Mouse (Mus musculus) spleen, embryonic (tissue): ENCODE results near the gene Csnk2b.

ENCODE experiments used
- CTCF ChIA-PET: fragments of 350-600 bp; sonication (Branson Sonifier 250); formaldehyde crosslinking; loops from one replicate; lab custom pipeline; 2022; lab: Charles Lee

Gene Csnk2b

GRCm38 (mm10) chr17:35092403-35093198 is 29.3 kb downstream of the Csnk2b start:
- CTCF ChIA-PET: no interaction called here

DNA sequence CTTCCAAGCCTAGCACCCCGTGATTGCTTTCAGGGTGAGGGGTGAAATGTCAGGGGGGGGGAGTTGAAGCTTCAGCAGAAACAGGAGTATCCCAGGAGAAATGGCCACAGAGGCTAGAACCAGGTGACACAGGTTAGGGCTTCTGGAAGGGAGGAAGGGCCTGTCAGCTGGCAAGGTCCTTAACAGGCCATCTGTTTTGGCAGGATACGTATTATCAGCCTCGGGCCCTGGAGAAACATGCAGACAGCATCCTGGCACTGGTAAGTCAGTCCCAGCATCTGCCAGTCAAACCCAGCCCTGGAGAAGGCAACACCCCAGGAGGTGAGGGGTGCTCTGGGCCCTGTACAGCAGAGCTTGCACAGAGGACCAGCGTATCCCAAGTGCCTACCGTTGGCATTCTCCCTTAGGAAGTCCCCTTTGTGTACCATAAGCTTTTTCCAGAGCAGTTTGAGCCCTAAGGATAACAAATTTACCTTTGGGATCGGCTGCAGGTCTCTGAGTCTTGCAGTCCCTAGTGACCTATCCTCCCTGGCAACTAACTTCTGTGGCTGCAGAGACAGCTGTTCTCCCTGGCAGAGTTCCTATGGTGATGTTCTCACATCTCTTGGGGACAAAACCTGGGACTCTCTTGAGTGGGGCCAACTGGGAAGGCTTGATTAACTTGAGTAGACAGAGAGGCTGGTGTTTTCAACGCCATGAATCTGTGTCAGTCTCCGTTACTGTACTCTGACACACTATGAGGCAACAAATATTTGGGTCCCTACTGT is 31.5 kb downstream of the Csnk2b start:
- CTCF ChIA-PET: interaction anchor here (0.6 kb wide), 1 partner anchor 41 kb away, joined by 3 read pairs; the partner anchor contains the start of gene Clic1

DNA sequence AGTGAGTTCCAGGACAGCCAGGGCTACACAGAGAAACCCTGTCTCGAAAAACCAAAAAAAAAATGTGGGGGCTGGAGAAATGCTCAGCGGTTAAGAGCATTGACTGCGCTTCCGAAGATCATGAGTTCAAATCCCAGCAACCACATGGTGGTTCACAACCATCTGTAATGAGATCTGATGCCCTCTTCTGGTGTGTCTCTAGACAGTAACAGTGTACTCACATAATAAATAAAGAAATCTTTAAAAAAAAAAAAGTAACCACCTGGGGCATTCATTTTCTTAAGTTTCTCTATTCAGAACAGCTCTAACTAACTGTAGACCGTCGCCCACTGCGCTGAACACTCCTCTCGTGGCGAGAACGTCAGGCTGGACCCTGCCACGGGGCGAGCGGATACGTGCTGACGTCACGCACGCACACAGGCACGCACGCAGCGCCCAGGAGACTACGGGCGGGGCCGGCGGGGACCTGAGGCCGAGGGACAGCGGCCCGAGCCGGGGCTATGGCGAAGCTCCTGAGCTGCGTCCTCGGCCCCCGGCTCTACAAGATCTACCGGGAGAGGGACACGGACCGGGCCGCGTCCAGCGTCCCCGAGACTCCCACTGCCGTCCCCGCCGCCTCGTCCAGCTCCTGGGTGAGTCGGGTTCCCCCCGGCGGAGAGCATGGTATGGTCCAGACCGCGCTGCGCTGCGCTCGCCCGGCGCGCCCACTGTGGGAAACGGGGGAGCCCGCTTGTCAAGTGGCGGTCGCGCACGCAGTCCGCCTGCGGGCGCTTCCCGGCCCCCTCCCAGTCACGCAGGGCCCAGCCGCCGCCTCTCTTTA is 32.8 kb downstream of the Csnk2b start, which contains the start of gene Abhd16a:
TSS of gene Abhd16a (plus strand) at position 439 of the 820 bp plus-strand sequence.
- CTCF ChIA-PET: interaction anchor here (0.6 kb wide), 1 partner anchor 141 kb away, joined by 3 read pairs; no protein-coding TSS in a partner anchor

DNA sequence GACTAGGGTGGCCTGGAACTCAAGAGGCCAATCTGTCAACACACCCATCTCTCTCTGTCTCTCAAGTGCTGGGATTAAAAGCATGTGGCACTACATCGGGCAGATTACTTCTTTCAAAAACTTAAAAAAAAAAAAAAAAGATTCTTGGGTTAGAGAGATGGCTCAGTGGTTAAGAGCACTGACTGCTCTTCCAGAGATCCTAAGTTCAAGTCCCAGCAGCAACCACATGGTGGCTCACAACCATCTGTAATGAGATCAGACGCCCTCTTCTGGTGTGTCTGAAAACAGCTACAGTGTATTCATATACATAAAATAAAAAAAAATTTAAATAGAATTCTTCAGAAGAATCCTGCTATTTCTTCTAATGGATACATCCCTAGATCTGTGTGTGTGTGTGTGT is 33.7 kb downstream of the Csnk2b start:
- CTCF ChIA-PET: interaction anchor here (0.7 kb wide), 1 partner anchor 82 kb away, joined by 4 read pairs; no protein-coding TSS in a partner anchor

DNA sequence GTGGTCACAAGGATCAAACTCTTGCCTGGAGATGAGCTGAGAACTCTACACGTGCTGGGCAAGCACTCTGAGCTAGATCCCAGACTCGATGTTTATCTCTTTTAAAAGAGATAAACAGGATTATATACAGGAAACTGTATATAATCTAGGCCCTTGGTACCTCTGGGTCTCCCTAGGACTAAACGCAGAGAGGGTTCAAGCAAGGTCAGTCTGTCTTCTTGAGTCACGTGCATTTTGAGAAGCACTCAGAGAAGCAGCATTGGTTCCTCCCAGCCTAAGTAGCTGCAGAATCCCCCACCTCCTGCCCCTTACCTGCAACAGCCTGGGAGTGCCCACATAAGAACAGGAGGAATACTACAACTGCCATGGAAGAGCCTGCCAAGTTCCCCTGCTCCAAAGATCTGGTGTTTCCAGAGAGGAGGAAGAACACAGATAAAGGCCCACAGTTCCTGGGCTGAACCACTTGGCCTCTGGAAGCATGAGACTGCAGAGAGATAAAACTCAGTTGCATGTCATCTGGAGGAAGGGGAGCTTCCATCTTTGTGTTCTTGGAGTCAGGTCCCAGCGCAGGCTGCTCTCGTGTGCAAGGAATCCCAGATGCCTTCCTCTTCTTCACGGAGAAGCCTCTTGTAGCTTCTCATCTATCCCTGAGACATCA is 36.5 kb downstream of the Csnk2b start, which contains the start of gene Ly6g6f:
TSS of gene Ly6g6f (minus strand) at position 403 of the 658 bp plus-strand sequence.
- CTCF ChIA-PET: interaction anchor here (0.6 kb wide), 1 partner anchor 960 kb away, joined by 3 read pairs; no protein-coding TSS in a partner anchor

DNA sequence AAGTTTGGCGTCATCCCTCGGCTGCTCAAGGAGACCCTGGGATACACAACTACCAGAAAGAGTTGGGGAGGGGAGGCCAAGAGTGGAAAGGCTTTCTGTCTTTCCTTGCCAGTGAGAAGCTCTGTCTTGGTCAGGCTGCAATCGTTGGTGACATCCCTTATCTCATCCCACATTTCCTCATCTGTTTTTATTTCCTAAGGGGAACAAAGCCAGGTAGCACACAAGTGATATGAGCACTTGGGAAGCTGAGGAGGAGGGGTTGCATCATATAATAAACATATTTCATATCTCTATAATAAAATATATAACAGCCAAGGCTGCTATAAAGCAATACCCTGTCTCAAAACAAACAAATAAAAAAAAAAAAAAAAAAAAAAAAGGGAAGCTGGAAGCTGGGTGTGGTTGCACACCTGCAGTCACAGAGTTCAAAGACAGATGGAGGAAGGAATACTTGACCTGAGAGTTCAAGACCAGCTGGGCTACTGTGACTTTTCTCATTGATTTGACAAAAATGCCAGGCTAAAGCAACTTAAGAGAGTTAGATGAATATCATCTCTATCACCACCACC is 37.8 kb downstream of the Csnk2b start:
- CTCF ChIA-PET: interaction anchor here (0.7 kb wide), 1 partner anchor 102 kb away, joined by 10 read pairs; the partner anchor contains the start of gene Lsm2

DNA sequence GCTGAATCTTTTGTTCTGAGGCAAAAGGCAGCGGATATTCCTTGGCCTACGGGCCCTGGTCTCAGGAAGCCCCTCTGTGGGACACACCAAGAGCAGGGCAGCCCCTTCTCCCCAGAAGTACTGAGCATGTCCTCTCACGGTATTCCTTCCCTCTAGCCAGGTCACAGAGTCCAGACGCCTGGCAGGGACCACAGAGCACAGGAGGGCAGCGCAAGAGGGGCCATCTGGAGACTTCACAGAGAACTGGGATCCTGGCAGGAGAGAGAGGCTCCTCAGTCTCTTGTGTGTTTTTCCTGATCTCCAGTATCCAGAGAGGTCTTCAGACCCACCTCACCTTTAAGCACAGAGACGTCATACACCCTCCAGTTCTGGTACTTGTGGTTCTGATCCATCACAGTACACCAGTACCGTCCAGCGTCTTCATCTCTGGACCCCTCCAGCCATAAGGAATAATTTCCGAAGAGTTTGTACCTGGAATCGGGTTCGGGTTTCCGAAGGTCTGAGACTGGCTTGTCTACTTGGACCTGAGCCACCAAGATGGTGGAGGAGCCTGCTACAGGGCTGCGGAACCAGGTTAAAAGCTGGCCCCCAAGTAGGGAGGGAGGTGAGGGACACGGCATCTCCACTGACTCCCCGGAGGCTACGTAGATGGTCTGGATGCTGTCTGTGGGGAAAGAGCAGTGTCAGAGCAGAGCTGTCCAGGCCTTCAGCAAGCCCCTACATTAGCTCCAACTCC is 38.8 kb downstream of the Csnk2b start:
- CTCF ChIA-PET: no interaction called here

DNA sequence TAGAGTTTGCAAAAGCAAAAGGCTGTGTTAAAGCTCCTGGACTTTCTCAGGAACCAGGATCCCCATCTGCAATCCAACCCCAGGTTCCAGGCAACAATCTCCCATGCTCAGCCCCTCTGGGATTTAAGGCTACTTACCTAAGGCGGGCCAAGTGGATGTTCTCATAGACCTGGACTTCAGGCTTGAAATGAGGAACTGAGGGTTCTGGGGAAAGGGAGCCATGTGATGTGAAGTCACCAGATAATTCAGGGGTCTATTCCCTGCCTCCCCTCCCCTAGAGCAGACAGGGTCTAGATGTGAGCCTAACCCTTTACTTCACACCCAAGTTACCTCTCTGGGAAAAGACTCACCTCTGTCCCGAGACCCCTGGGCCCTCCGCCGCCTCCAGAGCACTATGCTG is 41.1 kb downstream of the Csnk2b start:
- CTCF ChIA-PET: no interaction called here

DNA sequence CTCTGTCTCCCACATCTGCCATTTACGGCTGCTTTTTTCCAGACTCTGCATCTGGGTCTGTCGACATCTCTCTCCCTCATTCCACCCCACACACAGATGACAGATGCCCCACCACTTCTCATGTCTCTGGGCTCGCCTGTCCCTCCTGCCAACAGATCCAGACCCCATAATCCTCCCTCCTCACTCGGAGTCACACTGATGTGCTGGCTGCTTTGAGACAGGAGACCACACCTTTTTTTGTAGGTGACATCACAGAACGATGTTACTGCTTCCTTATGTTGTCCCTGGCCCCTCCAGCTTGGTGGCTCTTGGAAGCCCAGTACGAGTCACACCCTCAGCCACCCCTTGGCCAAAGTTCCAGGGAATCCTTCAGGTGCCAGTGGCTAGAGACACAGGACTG is 41.6 kb downstream of the Csnk2b start:
- CTCF ChIA-PET: no interaction called here

DNA sequence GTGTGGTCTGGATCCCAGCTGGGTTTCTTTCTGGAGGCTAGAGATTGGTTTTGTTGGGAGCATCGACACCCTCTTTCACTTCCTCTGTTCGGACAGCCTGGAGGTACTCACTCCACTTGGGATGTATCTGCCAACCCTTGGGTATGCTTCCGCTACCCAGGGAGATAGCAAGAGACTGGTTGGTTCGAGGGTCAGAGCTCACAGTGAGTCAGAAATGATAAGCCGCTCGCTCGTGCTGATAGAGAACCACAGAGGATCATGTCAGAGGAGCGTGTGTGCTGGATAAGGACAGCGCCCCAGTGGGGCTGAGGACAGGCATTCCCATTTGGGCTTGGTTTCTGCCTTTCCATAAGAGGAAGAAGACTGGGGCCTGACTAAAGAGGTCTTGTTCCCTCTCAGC is 42.1 kb downstream of the Csnk2b start:
- CTCF ChIA-PET: interaction anchor here (0.7 kb wide), 1 partner anchor 67 kb away, joined by 3 read pairs; no protein-coding TSS in a partner anchor

- CTCF ChIA-PET: no interaction called here
These were observed 44.0 kb downstream of the Csnk2b start, which contains the start of gene Ly6g6d for GRCm38 (mm10) chr17:35077786-35078233. Gene Ly6g6d (minus strand): TSS chr17:35078065.

DNA sequence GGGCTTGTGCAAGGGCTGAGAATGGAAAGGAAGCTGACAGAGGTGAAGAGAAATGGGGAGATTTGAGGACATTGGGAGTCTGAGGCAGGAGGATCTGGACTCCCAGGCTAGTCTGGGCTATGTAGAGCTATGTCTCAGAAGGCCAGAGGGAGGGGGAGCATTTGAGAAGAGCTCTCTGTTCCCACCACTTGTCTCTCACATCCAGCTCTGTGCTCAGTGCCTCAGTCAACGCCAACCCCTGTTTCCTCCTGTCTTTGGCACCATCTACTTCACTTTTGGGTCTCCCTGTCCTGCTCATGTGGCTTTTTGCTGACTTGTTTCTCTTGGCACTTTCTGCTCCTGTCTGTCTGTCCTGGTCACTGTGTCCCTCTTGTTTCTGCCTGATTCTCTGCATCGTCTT is 44.6 kb downstream of the Csnk2b start:
- CTCF ChIA-PET: no interaction called here

- CTCF ChIA-PET: no interaction called here
These were observed 45.2 kb downstream of the Csnk2b start, which contains the start of gene Ly6g6e for GRCm38 (mm10) chr17:35076507-35077176. Gene Ly6g6e (plus strand): TSS chr17:35076902.

GRCm38 (mm10) chr17:35074097-35074496 is 47.8 kb downstream of the Csnk2b start:
- CTCF ChIA-PET: no interaction called here

DNA sequence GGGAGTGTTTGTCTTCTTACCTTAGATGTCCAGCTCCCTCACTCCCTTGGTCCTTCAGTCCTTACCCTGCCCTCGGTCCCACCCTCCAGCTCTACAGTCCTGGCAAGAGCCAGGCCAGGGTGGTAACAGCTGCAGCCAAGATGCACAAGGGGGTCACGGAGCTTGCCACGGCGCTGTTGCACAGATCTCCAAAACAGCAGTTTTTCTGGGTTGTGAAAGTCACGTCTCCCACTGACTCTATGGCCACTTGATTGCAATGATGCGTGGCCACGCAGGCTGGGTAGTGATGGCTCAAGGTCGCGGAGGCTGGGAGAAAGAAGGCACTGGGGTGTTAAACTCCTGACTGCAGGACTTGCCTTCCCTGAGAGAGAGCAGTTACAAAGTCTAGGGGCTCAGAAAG is 50.4 kb downstream of the Csnk2b start:
- CTCF ChIA-PET: no interaction called here

- CTCF ChIA-PET: interaction anchor here (0.7 kb wide), 1 partner anchor 889 kb away, joined by 4 read pairs; no protein-coding TSS in a partner anchor
These were observed 51.2 kb downstream of the Csnk2b start for GRCm38 (mm10) chr17:35070556-35071229.

DNA sequence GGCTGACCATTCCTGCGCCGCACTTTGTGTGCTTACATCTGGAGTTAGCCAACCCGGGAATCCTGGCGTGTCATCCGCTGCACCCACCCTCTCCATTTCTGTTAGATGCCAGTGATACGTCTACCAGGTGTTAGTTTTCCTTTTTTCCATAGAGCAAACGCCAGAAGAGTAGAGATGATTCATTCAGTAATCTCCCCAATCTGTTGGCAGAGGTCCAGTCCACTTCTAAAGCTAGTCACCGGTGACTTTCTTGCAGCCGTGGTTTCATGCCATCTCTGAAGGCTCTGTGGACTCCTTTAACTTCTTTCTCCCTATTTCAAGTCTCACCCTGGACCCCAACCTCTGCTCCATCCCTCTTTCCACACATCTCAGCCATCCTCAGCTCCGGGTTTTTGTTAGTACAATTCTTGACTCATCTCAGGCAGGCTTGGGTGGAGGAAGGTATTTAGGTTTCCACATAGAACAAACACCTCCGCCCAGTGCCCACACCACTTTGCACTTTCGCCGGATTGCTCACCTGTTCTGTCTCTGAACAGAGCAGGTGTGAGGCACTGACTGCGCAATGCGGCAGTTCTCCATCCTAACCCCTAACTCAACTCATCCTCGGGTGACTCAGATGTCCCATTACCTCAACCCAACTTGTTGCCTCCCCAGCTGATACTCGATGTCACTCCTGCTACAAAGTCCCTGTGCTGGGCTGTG is 53.5 kb downstream of the Csnk2b start:
- CTCF ChIA-PET: no interaction called here
